Mouse (Mus musculus) kidney, embryonic 15.5 days (tissue): ENCODE results near the gene Ccn5. TPM values are rescaled to one million over a fixed set of nuclear protein-coding genes. Genes with fewer than 3 reads are reported as not detected.

Experiments
- ATAC-seq: fragments of 200-750 bp; cut with Nextera tagmentation; replicated peaks from 2 replicates; pipeline ENCODE4 v1.8.0; 2017; ENCODE audit warnings: moderate TSS enrichment; ENCODE audit not compliant: low FRiP score
- H3K27ac ChIP-seq: fragments of 300-500 bp; sonication (generic); 2 replicates; pipeline ENCODE4 v1.5.1; 2015; ENCODE audit warnings: mild to moderate bottlenecking, inconsistent platforms
- H3K27me3 ChIP-seq: fragments of 300-500 bp; sonication (generic); 2 replicates; pipeline ENCODE4 v1.6.1; 2015; ENCODE audit warnings: inconsistent platforms
- H3K36me3 ChIP-seq: fragments of 300-500 bp; sonication (generic); 2 replicates; pipeline ENCODE4 v1.6.1; 2015; ENCODE audit warnings: inconsistent platforms
- H3K4me1 ChIP-seq: fragments of 300-500 bp; sonication (generic); 2 replicates; pipeline ENCODE4 v1.6.1; 2015; ENCODE audit warnings: inconsistent platforms
- H3K4me2 ChIP-seq: fragments of 300-500 bp; sonication (generic); 2 replicates; pipeline ENCODE4 v1.6.1; 2015; ENCODE audit warnings: moderate library complexity, mild to moderate bottlenecking, inconsistent platforms
- H3K4me3 ChIP-seq: fragments of 300-500 bp; sonication (generic); replicated peaks from 2 replicates; pipeline ENCODE4 v1.5.1; 2015; ENCODE audit warnings: mild to moderate bottlenecking, inconsistent platforms
- H3K9ac ChIP-seq: fragments of 300-500 bp; sonication (generic); 2 replicates; pipeline ENCODE4 v1.6.1; 2015; ENCODE audit warnings: mild to moderate bottlenecking, inconsistent platforms
- H3K9me3 ChIP-seq: fragments of 300-500 bp; sonication (generic); replicated peaks from 2 replicates; pipeline ENCODE4 v1.6.1; 2016; ENCODE audit warnings: inconsistent platforms
- WGBS: fragments of 180-500 bp; shearing (Covaris S2); methylation state at CpG from one replicate; pipeline ENCODE4 v1.1.7; 2015; ENCODE audit warnings: mixed read lengths; 5-methylcytosine and 5-hydroxymethylcytosine counted together
- polyA plus RNA-seq: library from polyadenylated mRNA; unstranded; fragments of >200 nt; fragmentation: Nextera tagmentation; extraction: Ambion mirVana; gene quantifications from 2 replicates; pipeline ENCODE4 v1.2.1, GENCODE M21; 2015

Gene Ccn5
- polyA plus RNA-seq, 1 experiment from 2014 or later = 0.62 TPM

GRCm38 (mm10) chr2:163857233-163857632, 36.6 kb downstream of the Ccn5 start:
- H3K4me1 ChIP-seq = peaks cover 13% of the 10 kb centered on the region
- no peak overlapping the region for H3K4me3 ChIP-seq
- peaks cover 70% of the 10 kb centered on the region for H3K27me3 ChIP-seq
- no peaks in the 10 kb centered on the region for H3K9me3 ChIP-seq
- 76% methylated on average over 6 of the region's 6 CpGs for WGBS
- H3K9ac ChIP-seq = no peak overlapping the region
- H3K4me2 ChIP-seq = no peak overlapping the region
- no peaks in the 10 kb centered on the region for H3K36me3 ChIP-seq
- 0 out of 2 replicates have a peak, but pooled peaks have one; percentile 47 for ATAC-seq
- no peak overlapping the region for H3K27ac ChIP-seq

- WGBS = 15% methylated on average over 50 of the region's 50 CpGs
- Histone ChIP-seq H3K4me1 (peaks cover 12% of the 10 kb centered on the region), H3K36me3 (no peaks in the 10 kb centered on the region), H3K9ac (no peak overlapping the region), H3K9me3 (no peaks in the 10 kb centered on the region), H3K27me3 (peaks cover 61% of the 10 kb centered on the region), H3K4me2 (peak overlapping the region; percentile 39), H3K27ac (no peak overlapping the region), H3K4me3 (peak overlapping the region; percentile 3; the same call in 1 of the 2 replicates)
- peak; percentile 62 for ATAC-seq
Observed at GRCm38 (mm10) chr2:163858254-163858947, 37.7 kb downstream of the Ccn5 start.

- no peaks in the 10 kb centered on the region for H3K4me1 ChIP-seq
- 92% methylated on average over 5 of the region's 5 CpGs for WGBS
- ATAC-seq = no peak
- H3K27ac ChIP-seq = no peak overlapping the region
- no peak overlapping the region for H3K9ac ChIP-seq
- H3K9me3 ChIP-seq = no peaks in the 10 kb centered on the region
- H3K4me3 ChIP-seq = no peak overlapping the region
- H3K4me2 ChIP-seq = no peak overlapping the region
- H3K36me3 ChIP-seq = no peaks in the 10 kb centered on the region
- peaks cover 5% of the 10 kb centered on the region; the same call in 1 of the 2 replicates for H3K27me3 ChIP-seq
Observed at GRCm38 (mm10) chr2:163865311-163865710, 44.6 kb downstream of the Ccn5 start.

GRCm38 (mm10) chr2:163866061-163866460, 45.4 kb downstream of the Ccn5 start:
- Histone ChIP-seq H3K27ac (no peak overlapping the region), H3K9me3 (no peaks in the 10 kb centered on the region), H3K36me3 (no peaks in the 10 kb centered on the region), H3K4me2 (no peak overlapping the region), H3K4me3 (no peak overlapping the region), H3K4me1 (no peaks in the 10 kb centered on the region), H3K9ac (no peak overlapping the region), H3K27me3 (peaks cover 5% of the 10 kb centered on the region; the same call in 1 of the 2 replicates)
- no peak for ATAC-seq
- WGBS = 92% methylated on average over 9 of the region's 9 CpGs

GRCm38 (mm10) chr2:163869783-163870182, 49.1 kb downstream of the Ccn5 start:
- no peak overlapping the region for H3K4me3 ChIP-seq
- WGBS = 52% methylated on average over 5 of the region's 5 CpGs
- H3K27me3 ChIP-seq = peaks cover 5% of the 10 kb centered on the region; the same call in 1 of the 2 replicates
- H3K27ac ChIP-seq = no peak overlapping the region
- no peak overlapping the region for H3K9ac ChIP-seq
- H3K9me3 ChIP-seq = no peaks in the 10 kb centered on the region
- H3K36me3 ChIP-seq = no peaks in the 10 kb centered on the region
- ATAC-seq = no peak
- H3K4me2 ChIP-seq = no peak overlapping the region
- H3K4me1 ChIP-seq = no peaks in the 10 kb centered on the region

GRCm38 (mm10) chr2:163871266-163871665, 50.6 kb downstream of the Ccn5 start:
- no peak for ATAC-seq
- no peak overlapping the region for H3K27ac ChIP-seq
- no peaks in the 10 kb centered on the region for H3K36me3 ChIP-seq
- H3K4me3 ChIP-seq = no peak overlapping the region
- H3K9me3 ChIP-seq = no peaks in the 10 kb centered on the region
- 88% methylated on average over 4 of the region's 4 CpGs for WGBS
- H3K27me3 ChIP-seq = peaks cover 5% of the 10 kb centered on the region; the same call in 1 of the 2 replicates
- H3K9ac ChIP-seq = no peak overlapping the region
- H3K4me1 ChIP-seq = 0 out of 2 replicates have a peak, but pooled peaks cover 3% of the 10 kb centered on the region
- H3K4me2 ChIP-seq = no peak overlapping the region

GRCm38 (mm10) chr2:163871906-163872305, 51.2 kb downstream of the Ccn5 start:
- Histone ChIP-seq H3K9ac (no peak overlapping the region), H3K4me3 (no peak overlapping the region), H3K27ac (no peak overlapping the region), H3K27me3 (peaks cover 5% of the 10 kb centered on the region; the same call in 1 of the 2 replicates), H3K4me1 (0 out of 2 replicates have a peak, but pooled peaks cover 3% of the 10 kb centered on the region), H3K9me3 (no peaks in the 10 kb centered on the region), H3K4me2 (no peak overlapping the region), H3K36me3 (no peaks in the 10 kb centered on the region)
- ATAC-seq = no peak
- 56% methylated on average over 3 of the region's 3 CpGs for WGBS

GRCm38 (mm10) chr2:163874877-163875276, 54.2 kb downstream of the Ccn5 start:
- H3K36me3 ChIP-seq = no peaks in the 10 kb centered on the region
- H3K9ac ChIP-seq = no peak overlapping the region
- no peak for ATAC-seq
- H3K4me1 ChIP-seq = 0 out of 2 replicates have a peak, but pooled peaks cover 3% of the 10 kb centered on the region
- WGBS = 47% methylated on average over 5 of the region's 5 CpGs
- H3K27me3 ChIP-seq = peaks cover 5% of the 10 kb centered on the region; the same call in 1 of the 2 replicates
- no peak overlapping the region for H3K4me3 ChIP-seq
- H3K9me3 ChIP-seq = no peaks in the 10 kb centered on the region
- no peak overlapping the region for H3K27ac ChIP-seq
- no peak overlapping the region for H3K4me2 ChIP-seq

- ATAC-seq = no peak
- WGBS = 72% methylated on average over 7 of the region's 7 CpGs
Observed at GRCm38 (mm10) chr2:163875484-163875883, 54.8 kb downstream of the Ccn5 start.

GRCm38 (mm10) chr2:163876830-163877498, 56.3 kb downstream of the Ccn5 start:
- 79% methylated on average over 14 of the region's 14 CpGs for WGBS
- no peak for ATAC-seq

More at GRCm38 (mm10) chr2:163875484-163875883, 54.8 kb downstream of the Ccn5 start:
- Histone ChIP-seq H3K27me3 (no peaks in the 10 kb centered on the region), H3K4me2 (no peak overlapping the region), H3K9me3 (no peaks in the 10 kb centered on the region), H3K36me3 (no peaks in the 10 kb centered on the region), H3K9ac (no peak overlapping the region), H3K27ac (no peak overlapping the region), H3K4me1 (0 out of 2 replicates have a peak, but pooled peaks cover 3% of the 10 kb centered on the region), H3K4me3 (no peak overlapping the region)

GRCm38 (mm10) chr2:163880891-163881290, 60.2 kb downstream of the Ccn5 start:
- Histone ChIP-seq H3K4me3 (no peak overlapping the region), H3K27ac (no peak overlapping the region), H3K9me3 (no peaks in the 10 kb centered on the region), H3K36me3 (no peaks in the 10 kb centered on the region), H3K4me1 (0 out of 2 replicates have a peak, but pooled peaks cover 3% of the 10 kb centered on the region), H3K27me3 (no peaks in the 10 kb centered on the region), H3K4me2 (no peak overlapping the region), H3K9ac (no peak overlapping the region)
- ATAC-seq = no peak
- WGBS = 80% methylated on average over 6 of the region's 6 CpGs

More at GRCm38 (mm10) chr2:163876830-163877498, 56.3 kb downstream of the Ccn5 start:
- no peak overlapping the region for H3K4me2 ChIP-seq
- no peak overlapping the region for H3K27ac ChIP-seq
- H3K4me3 ChIP-seq = no peak overlapping the region
- no peaks in the 10 kb centered on the region for H3K27me3 ChIP-seq
- no peaks in the 10 kb centered on the region for H3K9me3 ChIP-seq
- H3K4me1 ChIP-seq = 0 out of 2 replicates have a peak, but pooled peaks cover 3% of the 10 kb centered on the region
- H3K36me3 ChIP-seq = no peaks in the 10 kb centered on the region
- no peak overlapping the region for H3K9ac ChIP-seq
